12 mouse cellular contexts compared by ENCODE assay signal in the genomic region with DNA sequence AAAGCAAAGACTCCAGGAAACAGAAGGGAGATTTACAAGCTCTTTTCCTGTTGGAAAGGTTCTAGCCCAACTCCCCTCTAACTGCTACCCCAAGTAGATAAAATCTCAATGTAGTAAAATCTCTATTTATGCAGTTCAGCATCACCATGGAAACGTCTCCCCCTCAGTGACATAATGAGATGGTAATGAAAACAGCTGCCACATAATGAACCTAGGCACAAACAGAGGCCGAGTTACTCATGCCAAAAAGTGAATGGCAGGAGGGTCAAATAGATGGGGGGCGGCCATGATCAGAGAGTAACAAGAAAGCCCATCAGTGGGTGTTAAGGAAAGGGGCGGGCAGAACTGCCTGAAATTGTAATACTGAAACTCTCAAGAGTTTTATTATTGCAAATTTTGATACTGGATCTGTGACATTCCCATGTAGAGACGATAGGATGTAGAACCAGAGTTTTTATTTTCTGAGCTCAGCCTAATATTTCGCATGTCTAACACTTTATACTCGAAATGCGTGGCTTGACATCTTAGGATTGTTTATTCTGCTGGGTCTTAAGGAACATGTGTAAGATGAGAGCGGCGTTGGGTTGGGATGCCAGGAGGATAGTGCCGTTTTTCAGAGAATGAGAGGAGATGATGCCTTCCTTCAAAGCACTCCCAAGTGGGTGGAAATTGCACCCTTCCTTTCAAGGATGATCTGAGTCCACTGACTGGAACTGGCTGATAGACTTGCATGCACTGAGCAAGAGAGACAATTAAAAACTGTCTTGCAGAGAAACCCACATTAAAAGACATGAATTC. TPM values are rescaled to one million over a fixed set of nuclear protein-coding genes. Genes with fewer than 3 reads are reported as not detected.
DNase-seq lines count a peak whose midpoint lies in the region; ATAC-seq and TF ChIP-seq lines count a peak whose summit lies in the region.
"Had no signal": no experiment of that assay in that cellular context is flagged by ENCODE, and none has a peak within 500 bp of the region (broad histone marks: within the 10 kb centered on the region; RNA-seq: fewer than 3 reads in every experiment).

No protein-coding gene starts in this region.

- H3K4me2 ChIP-seq in kidney, postnatal 0 days (ENCODE audit: low read length) = no peak overlapping the region

- no peaks in the 10 kb centered on the region for H3K4me1 ChIP-seq in kidney, postnatal 0 days (replicated peaks; ENCODE audit: insufficient read depth, low read length)
- H3K4me1 ChIP-seq in hindbrain, embryonic 10.5 days (replicated peaks) = peaks cover 15% of the 10 kb centered on the region
- H3K4me1 ChIP-seq: heart, embryonic 10.5 days had no signal

- no peak for TF ChIP-seq CTCF in kidney, postnatal 0 days (IDR thresholded peaks at IDR 0.05; ENCODE audit: low read depth)

- ATAC-seq in kidney, postnatal 0 days (replicated peaks; ENCODE audit: low FRiP score, low read depth) = no peak
- ATAC-seq in megakaryocyte-erythroid progenitor cell, adult 5-6 weeks (replicated peaks; ENCODE audit: low FRiP score, low TSS enrichment, poor library complexity, severe bottlenecking) = no peak

- no peaks in the 10 kb centered on the region for H3K27me3 ChIP-seq in kidney, postnatal 0 days (ENCODE audit: insufficient read depth, low read length)
- H3K27me3 ChIP-seq in hindbrain, embryonic 10.5 days (ENCODE audit: insufficient read depth, poor library complexity, severe bottlenecking) = no peaks in the 10 kb centered on the region; the same call in none of the 2 replicates

- intact Hi-C loops in left cerebral cortex, postnatal 25 days (cut with DNase I) = loop anchor here (5.0 kb wide), 1 partner anchor 101 kb away; no protein-coding TSS in a partner anchor
- intact Hi-C loops in heart, postnatal 36 days (cut with DNase I) = no loop called here

- no peaks in the 10 kb centered on the region for H3K36me3 ChIP-seq in kidney, postnatal 0 days (ENCODE audit: insufficient read depth, low read length)
- H3K36me3 ChIP-seq in hindbrain, embryonic 10.5 days = no peaks in the 10 kb centered on the region
- H3K36me3 ChIP-seq: heart, embryonic 10.5 days had no signal

- no peak overlapping the region for H3K9ac ChIP-seq in kidney, postnatal 0 days (ENCODE audit: low read depth, low read length)

- H3K4me3 ChIP-seq in kidney, postnatal 0 days (replicated peaks; ENCODE audit: low read depth, low read length) = no peak overlapping the region
- no peak overlapping the region for H3K4me3 ChIP-seq in hindbrain, embryonic 10.5 days
- H3K4me3 ChIP-seq: heart, embryonic 10.5 days had no signal

- 33% methylated on average over 11 of the region's 11 CpGs for WGBS in kidney, postnatal 0 days
- 52% methylated on average over 11 of the region's 11 CpGs for WGBS in hindbrain, embryonic 10.5 days

- peak; percentile 41 for DNase-seq in kidney, postnatal 0 days (ENCODE audit: low spot score)
- no peak for DNase-seq in kidney, postnatal 14 days
- DNase-seq in hindbrain, embryonic 10.5 days (ENCODE audit: low spot score) = peak; percentile 54
- DNase-seq in left cerebral cortex, postnatal 25 days (ENCODE audit: low spot score in 2 of 2) = peak; percentile 10 to 66
- peak; percentile 15 to 17 for DNase-seq in right cerebral cortex, postnatal 36 days (ENCODE audit: low spot score in 2 of 2)
- no peak for DNase-seq in heart, postnatal 36 days
- no peak for DNase-seq in heart, adult 9 months (ENCODE audit: low spot score in 2 of 2)
- DNase-seq: cerebellum, postnatal 25 days had no signal

- H3K9me3 ChIP-seq in kidney, postnatal 0 days (replicated peaks; ENCODE audit: low read length) = no peaks in the 10 kb centered on the region
- H3K9me3 ChIP-seq in hindbrain, embryonic 10.5 days = no peaks in the 10 kb centered on the region
- H3K9me3 ChIP-seq: heart, embryonic 10.5 days had no signal

- H3K27ac ChIP-seq in kidney, postnatal 0 days = no peak overlapping the region
- H3K27ac ChIP-seq in hindbrain, embryonic 10.5 days = peak overlapping the region; percentile 40; the same call in 1 of the 2 replicates
- H3K27ac ChIP-seq: heart, embryonic 10.5 days; stomach, postnatal 0 days had no signal

RNA-seq across cellular contexts. Expression of a gene that starts 24.0 kb away (rescaled TPM):
- not detected in 2 replicates for polyA plus RNA-seq in kidney, postnatal 0 days (2015; fragmentation: Nextera tagmentation; extraction: Ambion mirVana)
- polyA plus RNA-seq in hindbrain, embryonic 10.5 days (2016; fragmentation: Nextera tagmentation; extraction: Ambion mirVana) = not detected in 2 replicates
- not detected for total RNA-seq in left cerebral cortex, postnatal 25 days (2021)
- total RNA-seq in megakaryocyte-erythroid progenitor cell, adult 5-6 weeks (2014; fragmentation: Nextera tagmentation) = not detected in 2 replicates
- total RNA-seq in megakaryocyte-erythroid progenitor cell, adult 5-6 weeks (2017) = not detected in 2 replicates
- total RNA-seq in heart, postnatal 36 days (2021) = not detected
- polyA plus RNA-seq: heart, embryonic 10.5 days; limb, embryonic 11.5 days; stomach, postnatal 0 days had no signal

RNA-seq across cellular contexts. Expression of a gene that starts 38.4 kb away (rescaled TPM):
- 28.0 and 28.1 TPM in 2 replicates for polyA plus RNA-seq in kidney, postnatal 0 days (2015; fragmentation: Nextera tagmentation; extraction: Ambion mirVana)
- polyA plus RNA-seq in hindbrain, embryonic 10.5 days (2016; fragmentation: Nextera tagmentation; extraction: Ambion mirVana) = 14.7 and 16.4 TPM in 2 replicates
- total RNA-seq in left cerebral cortex, postnatal 25 days (2021) = 10 to 100 TPM; 60.6 to 61.1 TPM
- 7.3 and 13.2 TPM in 2 replicates for total RNA-seq in megakaryocyte-erythroid progenitor cell, adult 5-6 weeks (2014; fragmentation: Nextera tagmentation)
- 20.8 and 21.8 TPM in 2 replicates for total RNA-seq in megakaryocyte-erythroid progenitor cell, adult 5-6 weeks (2017)
- total RNA-seq in heart, postnatal 36 days (2021) = 10 to 100 TPM; 65.7 to 67.8 TPM

Comparison
In these comparisons a context has a peak if more than half of its experiments do, and no peak if none do; other contexts are left out.
1. DNase-seq: peak in kidney, postnatal 0 days (single experiment), hindbrain, embryonic 10.5 days (single experiment), left cerebral cortex, postnatal 25 days (2 of 2) and right cerebral cortex, postnatal 36 days (2 of 2); none in kidney, postnatal 14 days (single experiment), heart, postnatal 36 days (0 of 2) and heart, adult 9 months (0 of 2).